8 mouse cellular contexts compared by ENCODE assay signal in the genomic region with DNA sequence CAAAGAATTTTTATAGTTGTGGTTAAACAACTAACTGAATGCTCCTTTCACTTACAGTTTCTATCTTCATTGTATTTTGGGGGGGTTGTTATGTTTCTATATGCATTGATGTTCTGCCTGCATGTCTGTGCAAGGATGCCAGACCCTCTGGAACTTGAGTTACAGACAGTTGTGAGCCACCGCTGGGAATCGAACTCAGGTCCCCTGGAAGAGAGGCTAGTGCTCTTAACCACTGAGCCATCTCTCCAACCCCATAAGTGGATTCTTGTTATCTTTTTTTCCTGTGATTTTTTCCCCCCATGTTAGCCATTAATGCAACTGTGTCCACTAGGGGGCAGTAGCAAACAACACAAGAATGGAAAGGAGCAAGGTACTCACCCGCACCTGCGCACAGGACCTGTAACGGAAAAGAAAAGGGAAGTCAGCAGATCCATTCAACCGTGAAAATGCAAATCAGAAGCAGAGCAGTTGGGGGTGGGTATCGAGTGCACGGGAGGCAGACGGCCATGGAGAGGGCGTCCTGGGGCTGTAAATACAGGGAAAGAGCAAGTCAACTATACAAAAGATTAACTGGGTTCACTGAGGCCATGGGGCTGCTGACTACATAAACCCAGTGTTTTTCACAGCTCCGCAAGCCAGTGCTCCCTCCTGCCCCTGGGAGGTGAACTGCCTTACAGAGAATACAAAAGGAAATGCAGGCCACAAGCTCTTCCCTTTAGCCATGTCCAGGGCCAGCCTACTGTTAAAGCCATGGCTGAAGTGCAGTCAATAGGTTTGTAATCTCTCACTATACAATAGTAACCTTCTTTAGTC.
DNase-seq lines count a peak whose midpoint lies in the region; ATAC-seq and TF ChIP-seq lines count a peak whose summit lies in the region.

No protein-coding gene starts in this region.

- ATAC-seq in granulocyte monocyte progenitor cell, adult 5-6 weeks (replicated peaks; ENCODE audit: poor library complexity, severe bottlenecking): peak; percentile 71
- peak; percentile 71 for ATAC-seq in intestine, postnatal 0 days
- ATAC-seq in midbrain, embryonic 11.5 days (ENCODE audit: low FRiP score): peak; percentile 97

- H3K27me3 ChIP-seq in embryonic facial prominence, embryonic 10.5 days (replicated peaks; ENCODE audit: low read depth, poor library complexity, severe bottlenecking): no peaks in the 10 kb centered on the region
- no peaks in the 10 kb centered on the region for H3K27me3 ChIP-seq in intestine, postnatal 0 days (replicated peaks; ENCODE audit: control insufficient read depth, insufficient read depth, low read length)
- no peaks in the 10 kb centered on the region for H3K27me3 ChIP-seq in midbrain, embryonic 11.5 days (ENCODE audit: control insufficient read depth, insufficient read depth, low read length)

- H3K27ac ChIP-seq in embryonic facial prominence, embryonic 10.5 days (replicated peaks): peak overlapping the region; percentile 65
- 0 out of 2 replicates have a peak overlapping the region, but pooled peaks have one; percentile 3 for H3K27ac ChIP-seq in intestine, postnatal 0 days (ENCODE audit: low read depth, low read length)
- H3K27ac ChIP-seq in midbrain, embryonic 11.5 days (ENCODE audit: low read depth, low read length): peak overlapping the region; percentile 37; the same call in 1 of the 2 replicates

- H3K9ac ChIP-seq in intestine, postnatal 0 days (ENCODE audit: low read depth, low read length): no peak overlapping the region
- H3K9ac ChIP-seq in midbrain, embryonic 11.5 days (ENCODE audit: low read length): no peak overlapping the region

- no peaks in the 10 kb centered on the region for H3K36me3 ChIP-seq in embryonic facial prominence, embryonic 10.5 days (replicated peaks)
- H3K36me3 ChIP-seq in intestine, postnatal 0 days (ENCODE audit: control insufficient read depth, insufficient read depth): no peaks in the 10 kb centered on the region
- H3K36me3 ChIP-seq in midbrain, embryonic 11.5 days (ENCODE audit: control insufficient read depth, insufficient read depth, low read length): no peaks in the 10 kb centered on the region

- peak overlapping the region; percentile 61 for H3K4me2 ChIP-seq in intestine, postnatal 0 days (replicated peaks; ENCODE audit: low read depth)
- H3K4me2 ChIP-seq in midbrain, embryonic 11.5 days: peak overlapping the region; percentile 35

- peaks cover 36% of the 10 kb centered on the region for H3K4me1 ChIP-seq in embryonic facial prominence, embryonic 10.5 days
- 0 out of 2 replicates have a peak, but pooled peaks cover 2% of the 10 kb centered on the region for H3K4me1 ChIP-seq in intestine, postnatal 0 days (replicated peaks; ENCODE audit: control insufficient read depth, insufficient read depth, low read length)
- peaks cover 4% of the 10 kb centered on the region; the same call in 1 of the 2 replicates for H3K4me1 ChIP-seq in midbrain, embryonic 11.5 days (ENCODE audit: control insufficient read depth, insufficient read depth, low read length)

- intact Hi-C loops in left cerebral cortex, postnatal 36 days (cut with DNase I): loop anchor here (2.0 kb wide), 3 partner anchors 106 to 204 kb away; a partner anchor contains a TSS

- 4% methylated on average over 11 of the region's 11 CpGs for WGBS in embryonic facial prominence, embryonic 10.5 days
- WGBS in intestine, postnatal 0 days: 5% methylated on average over 11 of the region's 11 CpGs
- WGBS in midbrain, embryonic 11.5 days: 4% methylated on average over 11 of the region's 11 CpGs

- H3K9me3 ChIP-seq in embryonic facial prominence, embryonic 10.5 days: no peaks in the 10 kb centered on the region
- no peaks in the 10 kb centered on the region for H3K9me3 ChIP-seq in intestine, postnatal 0 days (ENCODE audit: control insufficient read depth)
- no peaks in the 10 kb centered on the region for H3K9me3 ChIP-seq in midbrain, embryonic 11.5 days (ENCODE audit: control insufficient read depth, low read length)

- peak; percentile 92 for TF ChIP-seq CTCF in intestine, postnatal 0 days (IDR thresholded peaks at IDR 0.05; ENCODE audit: low read depth)

- peak; percentile 69 for DNase-seq in 3134 (ENCODE audit: extremely low read depth, insufficient read length, low spot score)
- peak; percentile 92 for DNase-seq in adrenal gland, postnatal 14 days
- DNase-seq in embryonic facial prominence, embryonic 10.5 days (ENCODE audit: low spot score): peak; percentile 86
- DNase-seq in left cerebral cortex, postnatal 36 days (ENCODE audit: low spot score in 2 of 2): peak; percentile 76 to 83
- DNase-seq in midbrain, embryonic 11.5 days (ENCODE audit: low spot score, missing footprints): peak; percentile 98
- peak; percentile 85 for DNase-seq in right cerebral cortex, postnatal 4 days

- peak overlapping the region; percentile 48 for H3K4me3 ChIP-seq in embryonic facial prominence, embryonic 10.5 days
- H3K4me3 ChIP-seq in intestine, postnatal 0 days (ENCODE audit: low read depth, low read length): peak overlapping the region; percentile 13
- no peak overlapping the region for H3K4me3 ChIP-seq in midbrain, embryonic 11.5 days (ENCODE audit: low read depth, low read length)

Comparison
In these comparisons a context has a peak if more than half of its experiments do, and no peak if none do; other contexts are left out.
1. H3K27ac ChIP-seq: peak in every context shown above with its lines; median percentile 65 in embryonic facial prominence, embryonic 10.5 days; 37 in midbrain, embryonic 11.5 days; 3 in intestine, postnatal 0 days.